In the genomic region with DNA sequence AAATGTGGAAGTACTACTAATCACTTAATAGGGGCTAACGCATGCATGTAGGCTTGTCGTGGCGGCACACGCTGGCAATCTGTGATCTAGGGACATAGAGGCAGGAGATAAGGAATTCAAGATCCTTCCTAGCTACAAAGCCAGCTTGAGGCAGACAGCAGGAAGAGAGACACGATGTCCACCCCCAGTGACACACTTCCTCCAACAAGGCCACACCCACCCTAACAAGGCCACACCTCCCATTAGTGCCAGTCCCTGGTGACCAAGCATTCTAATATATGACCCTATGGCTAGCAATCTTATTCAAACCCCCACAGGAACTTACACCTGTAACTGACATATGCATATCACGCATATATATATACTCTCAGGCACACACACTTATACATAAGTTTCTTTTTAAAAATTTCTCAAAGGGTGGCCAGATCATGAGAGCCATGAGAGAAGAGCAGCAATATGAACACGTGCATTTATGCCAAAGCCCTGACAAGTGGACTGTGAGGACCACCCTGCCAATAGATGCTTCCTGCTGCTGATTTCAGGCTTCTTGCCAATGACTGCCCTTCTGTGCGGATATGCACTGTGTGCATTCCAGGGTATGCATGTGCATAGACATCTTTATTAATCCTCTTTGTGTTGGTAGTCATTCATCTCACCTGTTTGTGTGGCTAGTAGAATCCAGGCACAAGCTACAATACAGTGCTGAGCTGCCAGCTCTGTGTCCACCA, we compare ENCODE assay signal across 21 mouse cellular contexts. TPM values are rescaled to one million over a fixed set of nuclear protein-coding genes. Genes with fewer than 3 reads are reported as not detected.
DNase-seq lines count a peak whose midpoint lies in the region; ATAC-seq and TF ChIP-seq lines count a peak whose summit lies in the region.
"Had no signal": no experiment of that assay in that cellular context is flagged by ENCODE, and none has a peak within 500 bp of the region (broad histone marks: within the 10 kb centered on the region; RNA-seq: fewer than 3 reads in every experiment).

No protein-coding gene starts in this region.

- H3K27me3 ChIP-seq in hindbrain, postnatal 0 days (ENCODE audit: insufficient read depth, low read length), result no peaks in the 10 kb centered on the region
- H3K27me3 ChIP-seq in hindbrain, embryonic 11.5 days (ENCODE audit: control insufficient read depth, insufficient read depth, low read length), result no peaks in the 10 kb centered on the region
- no peaks in the 10 kb centered on the region for H3K27me3 ChIP-seq in midbrain, postnatal 0 days (ENCODE audit: insufficient read depth, low read length)
- H3K27me3 ChIP-seq in midbrain, embryonic 13.5 days, result no peaks in the 10 kb centered on the region
- no peaks in the 10 kb centered on the region for H3K27me3 ChIP-seq in hindbrain, embryonic 16.5 days (replicated peaks; ENCODE audit: control insufficient read depth, insufficient read depth, low read length)
- H3K27me3 ChIP-seq: CH12.LX; embryonic facial prominence, embryonic 15.5 days; heart, embryonic 15.5 days; midbrain, embryonic 12.5 days had no signal

- 79% methylated on average over 8 of the region's 8 CpGs for WGBS in hindbrain, postnatal 0 days
- WGBS in hindbrain, embryonic 11.5 days, result 93% methylated on average over 8 of the region's 8 CpGs
- WGBS in midbrain, postnatal 0 days, result 93% methylated on average over 8 of the region's 8 CpGs
- 94% methylated on average over 8 of the region's 8 CpGs for WGBS in midbrain, embryonic 13.5 days
- WGBS in hindbrain, embryonic 16.5 days, result 77% methylated on average over 8 of the region's 8 CpGs

- H3K4me1 ChIP-seq in hindbrain, postnatal 0 days (ENCODE audit: insufficient read depth, low read length), result no peaks in the 10 kb centered on the region
- no peaks in the 10 kb centered on the region for H3K4me1 ChIP-seq in hindbrain, embryonic 11.5 days (replicated peaks; ENCODE audit: control insufficient read depth, insufficient read depth, low read length)
- H3K4me1 ChIP-seq in midbrain, postnatal 0 days (ENCODE audit: insufficient read depth, low read length), result no peaks in the 10 kb centered on the region
- 0 out of 2 replicates have a peak, but pooled peaks cover 4% of the 10 kb centered on the region for H3K4me1 ChIP-seq in midbrain, embryonic 13.5 days (replicated peaks)
- H3K4me1 ChIP-seq in hindbrain, embryonic 16.5 days (ENCODE audit: control insufficient read depth, insufficient read depth, low read depth, low read length), result no peaks in the 10 kb centered on the region
- H3K4me1 ChIP-seq: embryonic facial prominence, embryonic 15.5 days; forebrain, embryonic 10.5 days; heart, embryonic 15.5 days; midbrain, embryonic 12.5 days had no signal

- intact Hi-C loops in heart, postnatal 14 days (cut with DNase I), result no loop called here

- no peaks in the 10 kb centered on the region for H3K36me3 ChIP-seq in hindbrain, postnatal 0 days (ENCODE audit: insufficient read depth, low read length)
- no peaks in the 10 kb centered on the region for H3K36me3 ChIP-seq in hindbrain, embryonic 11.5 days (ENCODE audit: control insufficient read depth, insufficient read depth, low read length)
- no peaks in the 10 kb centered on the region for H3K36me3 ChIP-seq in midbrain, postnatal 0 days (ENCODE audit: insufficient read depth, low read length)
- H3K36me3 ChIP-seq in midbrain, embryonic 13.5 days, result no peaks in the 10 kb centered on the region
- H3K36me3 ChIP-seq in hindbrain, embryonic 16.5 days (ENCODE audit: control insufficient read depth, insufficient read depth, low read length), result no peaks in the 10 kb centered on the region
- H3K36me3 ChIP-seq: embryonic facial prominence, embryonic 15.5 days; heart, embryonic 15.5 days had no signal

- no peaks in the 10 kb centered on the region for H3K9me3 ChIP-seq in hindbrain, postnatal 0 days (ENCODE audit: low read length)
- H3K9me3 ChIP-seq in hindbrain, embryonic 11.5 days (ENCODE audit: control insufficient read depth, low read length), result no peaks in the 10 kb centered on the region
- no peaks in the 10 kb centered on the region for H3K9me3 ChIP-seq in midbrain, postnatal 0 days (ENCODE audit: low read length)
- H3K9me3 ChIP-seq in midbrain, embryonic 13.5 days, result no peaks in the 10 kb centered on the region
- H3K9me3 ChIP-seq in hindbrain, embryonic 16.5 days (ENCODE audit: control insufficient read depth, low read length), result no peaks in the 10 kb centered on the region
- H3K9me3 ChIP-seq: embryonic facial prominence, embryonic 15.5 days; forebrain, embryonic 10.5 days; G1E; heart, embryonic 15.5 days; midbrain, embryonic 12.5 days had no signal

- H3K4me3 ChIP-seq in hindbrain, postnatal 0 days (ENCODE audit: low read length), result no peak overlapping the region
- H3K4me3 ChIP-seq in hindbrain, embryonic 11.5 days (ENCODE audit: low read depth, low read length), result no peak overlapping the region
- H3K4me3 ChIP-seq in midbrain, postnatal 0 days (ENCODE audit: low read depth, low read length), result no peak overlapping the region
- no peak overlapping the region for H3K4me3 ChIP-seq in midbrain, embryonic 13.5 days (replicated peaks)
- H3K4me3 ChIP-seq in hindbrain, embryonic 16.5 days (ENCODE audit: low read length), result no peak overlapping the region
- H3K4me3 ChIP-seq: embryonic facial prominence, embryonic 15.5 days; forebrain, embryonic 10.5 days; heart, embryonic 15.5 days; midbrain, embryonic 12.5 days had no signal

- peak; percentile 66 for DNase-seq in hindbrain, postnatal 0 days (ENCODE audit: low spot score)
- no peak for DNase-seq in hindbrain, embryonic 11.5 days (ENCODE audit: low spot score)
- peak; percentile 73 for DNase-seq in midbrain, postnatal 0 days (ENCODE audit: low spot score)
- no peak for DNase-seq in heart, postnatal 14 days
- DNase-seq: adrenal gland, adult 2 months; B cell, adult 2 months; cerebellum, adult 11-12 months; kidney, adult 9 months; kidney, postnatal 14 days; thymus, adult 2 months had no signal

- H3K27ac ChIP-seq in hindbrain, postnatal 0 days, result no peak overlapping the region
- H3K27ac ChIP-seq in hindbrain, embryonic 11.5 days (ENCODE audit: low read depth, low read length), result no peak overlapping the region
- no peak overlapping the region for H3K27ac ChIP-seq in midbrain, postnatal 0 days (ENCODE audit: low read depth, low read length)
- H3K27ac ChIP-seq in midbrain, embryonic 13.5 days, result no peak overlapping the region
- H3K27ac ChIP-seq in hindbrain, embryonic 16.5 days (ENCODE audit: low read depth, low read length), result no peak overlapping the region
- H3K27ac ChIP-seq: embryonic facial prominence, embryonic 15.5 days; forebrain, embryonic 10.5 days; heart, embryonic 15.5 days; midbrain, embryonic 12.5 days had no signal

- peak; percentile 71; the same call in 1 of the 2 replicates for ATAC-seq in hindbrain, postnatal 0 days
- no peak for ATAC-seq in hindbrain, embryonic 11.5 days (ENCODE audit: low FRiP score)
- ATAC-seq in midbrain, postnatal 0 days (ENCODE audit: low FRiP score), result no peak
- no peak for ATAC-seq in midbrain, embryonic 13.5 days
- ATAC-seq in megakaryocyte, adult 5-6 weeks (ENCODE audit: poor library complexity, severe bottlenecking), result peak; percentile 66
- ATAC-seq in hindbrain, embryonic 16.5 days, result no peak
- ATAC-seq: inflammation-experienced regulatory T-cells, adult 6 months had no signal

- no peak overlapping the region for H3K4me2 ChIP-seq in hindbrain, postnatal 0 days (ENCODE audit: low read depth, low read length)
- no peak overlapping the region for H3K4me2 ChIP-seq in hindbrain, embryonic 11.5 days (replicated peaks; ENCODE audit: low read depth, low read length)
- no peak overlapping the region for H3K4me2 ChIP-seq in midbrain, postnatal 0 days (ENCODE audit: low read depth, low read length, poor library complexity, severe bottlenecking)
- no peak overlapping the region for H3K4me2 ChIP-seq in midbrain, embryonic 13.5 days (replicated peaks)
- no peak overlapping the region for H3K4me2 ChIP-seq in hindbrain, embryonic 16.5 days (ENCODE audit: low read length)
- H3K4me2 ChIP-seq: embryonic facial prominence, embryonic 15.5 days; heart, embryonic 15.5 days; liver, embryonic 11.5 days; midbrain, embryonic 12.5 days had no signal

- no peak for TF ChIP-seq CTCF in hindbrain, postnatal 0 days (IDR thresholded peaks at IDR 0.05; ENCODE audit: low read depth)
- TF ChIP-seq CTCF in midbrain, postnatal 0 days (IDR thresholded peaks at IDR 0.05), result no peak

- no peak overlapping the region for H3K9ac ChIP-seq in hindbrain, postnatal 0 days (replicated peaks; ENCODE audit: low read length)
- H3K9ac ChIP-seq in hindbrain, embryonic 11.5 days (ENCODE audit: low read depth, low read length), result no peak overlapping the region
- no peak overlapping the region for H3K9ac ChIP-seq in midbrain, postnatal 0 days (replicated peaks; ENCODE audit: low read length, poor library complexity, severe bottlenecking)
- no peak overlapping the region for H3K9ac ChIP-seq in midbrain, embryonic 13.5 days (replicated peaks)
- no peak overlapping the region for H3K9ac ChIP-seq in hindbrain, embryonic 16.5 days (ENCODE audit: low read depth, low read length)
- H3K9ac ChIP-seq: embryonic facial prominence, embryonic 15.5 days; heart, embryonic 15.5 days; midbrain, embryonic 12.5 days had no signal

RNA-seq across cellular contexts. Expression of gene St3gal3, which starts 34.9 kb away (rescaled TPM):
- 50.2 and 50.9 TPM in 2 replicates for total RNA-seq in hindbrain, postnatal 0 days (2014; rRNA removed)
- polyA plus RNA-seq in hindbrain, postnatal 0 days (2015; fragmentation: Nextera tagmentation; extraction: Ambion mirVana), result 11.3 and 11.8 TPM in 2 replicates
- 5.5 and 6.0 TPM in 2 replicates for polyA plus RNA-seq in hindbrain, embryonic 11.5 days (2014; fragmentation: Nextera tagmentation; extraction: Ambion mirVana)
- 41.9 and 46.3 TPM in 2 replicates for total RNA-seq in midbrain, postnatal 0 days (2014; rRNA removed)
- 10.6 and 10.7 TPM in 2 replicates for polyA plus RNA-seq in midbrain, postnatal 0 days (2015; fragmentation: Nextera tagmentation; extraction: Ambion mirVana)
- polyA plus RNA-seq in midbrain, embryonic 13.5 days (2015; fragmentation: Nextera tagmentation; extraction: Ambion mirVana), result 9.7 and 12.5 TPM in 2 replicates
- total RNA-seq in megakaryocyte, adult 5-6 weeks (2015), result 5.3 and 7.3 TPM in 2 replicates
- total RNA-seq in megakaryocyte, adult 5-6 weeks (2017), result 6.6 and 7.2 TPM in 2 replicates
- 13.1 and 13.6 TPM in 2 replicates for polyA plus RNA-seq in hindbrain, embryonic 16.5 days (2015; fragmentation: Nextera tagmentation; extraction: Ambion mirVana)
- total RNA-seq in heart, postnatal 14 days (2021), result 10 to 100 TPM; 44.5 to 48.1 TPM

Comparison
In these comparisons a context has a peak if more than half of its experiments do, and no peak if none do; other contexts are left out.
1. ATAC-seq: peak in hindbrain, postnatal 0 days (single experiment) and megakaryocyte, adult 5-6 weeks (single experiment); none in hindbrain, embryonic 11.5 days (single experiment), midbrain, postnatal 0 days (single experiment), midbrain, embryonic 13.5 days (single experiment) and hindbrain, embryonic 16.5 days (single experiment).
2. DNase-seq: peak in hindbrain, postnatal 0 days (single experiment) and midbrain, postnatal 0 days (single experiment); none in hindbrain, embryonic 11.5 days (single experiment) and heart, postnatal 14 days (0 of 2).